Mouse (Mus musculus) kidney, adult 9 months (tissue): ENCODE data around the gene 2010111I01Rik.
"Not testable (repeated sequence)": the region's sequence is repeated elsewhere in the genome, so short reads cannot be mapped to it uniquely, and the experiment has no call there.

Source experiments
- DNase-seq: peaks from one replicate; pipeline ENCODE4 v3.0.0; 2022

Gene 2010111I01Rik

DNA sequence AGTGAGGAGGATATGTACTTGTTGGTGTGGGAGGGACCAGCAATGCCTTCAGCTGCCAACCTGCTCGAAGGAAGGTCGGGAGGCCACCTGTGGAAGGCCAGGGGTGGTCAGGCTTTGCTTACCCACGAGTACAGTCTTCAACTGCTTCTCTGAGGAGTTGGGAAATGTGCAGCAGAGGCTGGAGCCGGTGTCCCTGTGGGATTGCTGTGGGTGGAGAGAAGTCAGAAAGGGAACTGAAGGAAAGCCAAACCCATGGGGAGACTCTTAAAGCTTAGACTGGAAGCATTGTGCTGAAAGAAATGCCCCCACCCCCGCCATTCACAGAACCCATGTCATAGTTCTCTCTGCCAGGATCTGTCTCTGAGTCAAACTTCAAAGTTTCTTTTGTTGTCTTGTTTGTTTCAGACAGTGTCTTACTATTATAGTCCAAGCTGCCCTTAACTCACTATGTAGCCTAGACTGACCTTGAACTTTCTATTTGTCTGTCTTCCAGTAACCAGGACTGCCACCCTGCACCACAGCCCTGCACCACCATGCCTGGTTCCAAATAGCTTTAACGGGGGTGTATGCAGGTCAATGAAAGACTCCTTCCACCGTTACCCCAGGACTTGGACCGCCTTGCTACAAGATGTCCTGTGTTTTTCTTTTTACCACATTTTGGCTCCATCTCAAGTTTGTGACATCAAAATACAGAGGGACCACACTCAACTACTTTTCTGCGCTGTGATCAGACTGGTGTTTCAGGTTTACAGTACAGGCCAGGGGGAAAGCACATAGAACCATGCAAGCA, 358.8 kb downstream of the 2010111I01Rik start:
- no peak for DNase-seq

DNA sequence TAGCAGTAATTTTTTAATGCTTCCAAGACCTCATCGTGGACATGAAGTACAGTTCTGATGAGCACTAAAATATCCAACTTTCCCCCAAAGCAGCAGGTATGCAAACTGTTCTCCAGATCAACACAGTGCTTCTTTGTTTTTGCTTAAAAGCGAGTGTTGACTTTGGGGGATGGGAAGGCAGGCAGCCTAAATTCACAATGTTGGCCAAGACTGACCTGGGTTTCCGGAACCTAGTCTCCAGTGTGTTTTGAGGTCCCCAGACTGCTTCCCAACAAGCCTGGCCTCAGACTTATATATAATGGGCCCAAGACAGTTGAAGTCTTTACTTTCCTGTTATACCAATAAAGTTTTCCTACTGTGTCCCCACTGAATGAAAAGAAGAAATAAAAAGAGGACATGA, 359.6 kb downstream of the 2010111I01Rik start:
- DNase-seq = no peak

- DNase-seq = no peak
Measured at GRCm38 (mm10) chr13:63324978-63325848, 360.5 kb downstream of the 2010111I01Rik start.

DNA sequence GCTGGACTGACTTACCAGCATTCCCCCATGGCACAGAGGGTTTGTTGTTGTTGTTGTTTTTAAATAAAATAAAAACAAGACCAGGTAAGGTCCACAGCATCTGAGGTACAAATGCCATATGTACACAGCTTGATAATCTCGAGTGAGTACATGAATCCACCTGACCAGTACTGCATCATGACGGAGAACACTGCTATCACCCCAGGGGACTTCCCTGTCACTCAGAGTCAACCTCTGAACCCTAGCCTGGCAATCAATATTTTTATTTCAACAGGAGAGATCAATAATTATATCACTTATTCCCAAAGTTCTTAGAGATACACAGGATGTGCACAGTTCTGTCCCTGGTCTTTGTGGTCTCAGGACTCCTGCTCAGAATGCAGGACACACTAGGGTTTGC, 361.3 kb downstream of the 2010111I01Rik start:
- DNase-seq = no peak

DNA sequence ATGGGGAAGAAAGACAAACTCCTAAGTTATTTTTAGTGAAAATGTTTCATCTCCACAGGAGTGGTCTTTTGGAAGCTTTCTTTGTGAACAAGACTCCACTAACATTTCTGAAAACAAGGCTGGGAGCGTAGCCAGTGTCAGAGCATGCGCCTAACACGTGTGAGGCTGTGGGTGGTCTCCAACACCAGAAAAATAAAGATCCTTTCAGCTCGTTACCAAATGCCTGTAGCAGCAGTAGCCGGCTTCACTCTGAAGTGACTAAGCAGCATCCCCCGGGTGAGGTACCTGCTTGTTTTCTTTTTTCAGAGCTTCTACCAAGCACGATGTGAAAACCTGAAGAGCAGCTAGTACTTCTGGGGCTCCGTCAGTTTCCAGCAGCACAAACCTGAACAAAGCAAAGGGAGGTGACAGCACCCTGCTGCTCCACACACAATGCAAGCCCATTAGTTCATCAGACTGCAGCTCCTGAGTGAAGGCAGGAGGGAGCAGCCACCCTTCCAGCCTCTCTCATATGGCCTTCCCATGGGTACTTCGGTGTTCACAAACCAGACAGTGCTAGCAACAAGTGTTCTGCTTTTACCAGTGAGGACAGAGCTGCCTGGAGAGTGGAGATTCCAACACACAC, 365.7 kb downstream of the 2010111I01Rik start:
- DNase-seq = no peak

- peak; percentile 81 for DNase-seq
Measured at GRCm38 (mm10) chr13:63331379-63331778, 366.7 kb downstream of the 2010111I01Rik start.

DNA sequence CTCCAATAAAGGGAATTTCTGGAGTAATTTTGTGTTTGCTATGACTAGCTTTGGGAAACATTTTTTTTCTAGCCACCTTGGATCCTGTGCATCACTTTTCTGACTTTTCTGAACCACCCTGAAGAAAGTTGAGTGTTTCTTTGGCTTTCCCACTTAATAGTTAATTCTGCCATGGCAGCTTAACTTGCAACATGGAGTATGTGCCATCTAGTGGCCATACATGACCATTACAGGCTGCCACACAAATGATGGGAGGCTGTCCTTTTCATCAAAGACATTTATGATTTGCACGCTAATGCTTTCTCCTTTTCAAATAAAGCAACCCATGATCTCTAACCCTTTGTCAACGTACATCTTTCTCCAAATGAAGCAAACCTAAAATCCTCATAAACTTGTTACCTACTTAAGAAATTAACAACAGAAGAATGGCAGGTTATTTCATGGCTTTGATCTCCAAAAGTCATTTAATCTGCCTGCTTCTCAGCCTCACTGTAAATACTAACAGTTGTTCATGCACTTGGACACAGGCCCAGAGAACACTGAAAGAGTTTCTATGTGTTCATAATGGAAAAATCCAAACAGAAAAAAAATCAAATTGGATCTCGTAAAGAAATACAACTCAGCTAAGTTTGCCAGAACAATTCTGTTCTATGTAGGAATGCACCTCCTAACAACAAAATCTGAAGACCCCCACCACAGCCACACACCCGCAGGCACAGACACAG, 368.0 kb downstream of the 2010111I01Rik start:
- DNase-seq = peak; percentile 71

DNA sequence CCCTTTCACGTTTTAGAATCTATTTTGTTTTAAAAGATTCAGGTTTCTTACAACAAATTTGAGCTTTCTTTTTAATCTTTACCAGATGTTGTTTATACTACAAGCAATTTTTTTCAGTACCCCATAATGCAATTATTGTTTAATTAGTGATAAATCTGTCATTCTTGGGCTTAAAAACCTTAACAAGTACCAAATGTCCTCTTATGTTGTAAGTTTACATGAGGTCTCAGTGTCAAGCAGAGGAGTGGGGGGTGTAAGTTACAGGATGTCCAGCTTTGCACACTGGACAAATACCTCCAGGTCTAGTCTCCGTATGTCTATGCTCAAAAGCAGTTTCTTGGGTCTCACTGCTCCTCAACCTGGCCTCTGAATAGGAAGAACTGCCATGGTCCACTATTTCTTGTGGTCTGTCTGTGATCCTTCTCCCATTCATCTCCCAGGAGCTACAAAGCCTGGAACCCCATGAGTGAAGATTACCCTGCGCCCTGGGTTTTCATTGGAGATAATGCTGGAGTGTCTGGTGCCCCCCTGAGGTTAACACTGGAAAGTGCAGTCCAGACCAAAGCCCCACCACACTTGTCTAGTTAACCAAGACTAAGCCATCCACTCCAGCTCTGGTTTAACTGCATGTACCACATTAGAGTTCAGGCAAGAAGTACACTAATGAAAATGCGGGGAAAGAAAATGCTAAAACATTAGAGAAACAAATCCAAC, 370.9 kb downstream of the 2010111I01Rik start:
- DNase-seq = no peak

- DNase-seq = no peak
Measured at GRCm38 (mm10) chr13:63336335-63336734, 371.6 kb downstream of the 2010111I01Rik start.

GRCm38 (mm10) chr13:63337239-63337960, 372.7 kb downstream of the 2010111I01Rik start:
- DNase-seq = no peak

GRCm38 (mm10) chr13:63339946-63340345, 375.3 kb downstream of the 2010111I01Rik start:
- DNase-seq = no peak

- DNase-seq = no peak
Measured at GRCm38 (mm10) chr13:63342781-63343180, 378.1 kb downstream of the 2010111I01Rik start.

- DNase-seq = no peak
Measured at GRCm38 (mm10) chr13:63344481-63344880, 379.8 kb downstream of the 2010111I01Rik start.

GRCm38 (mm10) chr13:63345476-63346225, 381.0 kb downstream of the 2010111I01Rik start:
- DNase-seq = peak; percentile 87

DNA sequence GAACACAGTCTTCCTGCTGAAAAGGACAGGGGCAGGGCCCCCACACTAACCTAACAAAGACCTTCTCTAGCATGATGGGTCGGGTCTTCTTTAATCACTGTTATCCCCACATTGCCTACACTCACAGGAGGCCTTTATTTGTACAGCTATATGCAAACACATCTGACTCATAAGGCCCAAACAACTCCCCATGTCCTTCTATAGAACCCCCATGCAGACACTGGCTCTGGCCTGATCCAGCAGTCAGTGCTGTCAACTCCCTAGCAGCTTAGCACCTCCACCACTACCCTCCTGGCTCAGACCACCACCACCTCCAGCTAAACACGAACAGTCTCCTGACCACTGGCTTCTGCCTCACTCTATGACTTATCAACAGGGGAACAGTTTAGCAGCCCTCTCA, 382.9 kb downstream of the 2010111I01Rik start:
- no peak for DNase-seq

GRCm38 (mm10) chr13:63350076-63350475, 385.4 kb downstream of the 2010111I01Rik start:
- no peak for DNase-seq

GRCm38 (mm10) chr13:63353312-63353711, 388.6 kb downstream of the 2010111I01Rik start:
- DNase-seq = not testable (repeated sequence)

DNA sequence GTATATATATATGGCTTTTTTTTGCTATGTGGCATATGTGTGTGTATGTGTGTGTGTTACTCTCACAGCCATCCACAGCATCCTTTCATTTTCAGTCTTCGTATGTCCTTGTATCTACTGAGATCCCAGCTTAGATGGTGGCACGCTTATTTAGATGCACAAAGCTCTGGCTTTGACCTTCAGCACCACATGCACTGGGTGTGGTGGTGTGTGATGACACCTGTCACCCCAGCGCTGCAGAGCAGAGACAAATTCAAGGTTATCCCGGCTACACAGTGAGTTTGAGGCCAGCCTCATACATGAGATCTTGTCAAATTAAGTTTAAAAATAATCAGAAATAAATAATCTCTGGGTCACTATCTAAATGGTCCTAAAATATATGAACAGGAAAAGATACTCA, 391.4 kb downstream of the 2010111I01Rik start:
- DNase-seq = no peak

DNA sequence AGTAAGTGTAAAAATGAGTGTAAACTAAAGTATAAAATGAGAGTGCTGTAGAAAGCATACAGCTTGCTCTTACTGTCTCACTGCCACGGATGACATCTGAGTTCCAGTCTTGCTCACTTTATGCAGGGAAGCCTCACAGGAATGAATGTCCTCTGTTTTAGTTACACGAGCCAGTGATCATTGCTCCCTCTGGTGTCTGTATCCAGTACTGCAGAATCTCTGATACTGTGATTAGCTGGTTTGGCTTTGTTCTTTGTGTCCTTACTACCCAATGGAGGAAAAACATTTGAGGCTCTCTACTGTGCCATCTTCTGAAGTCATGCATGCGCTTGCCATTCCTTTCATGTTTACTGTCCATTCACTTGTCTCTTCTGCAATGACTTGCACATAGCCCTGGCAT, 391.9 kb downstream of the 2010111I01Rik start:
- DNase-seq = peak; percentile 84

GRCm38 (mm10) chr13:63359393-63359792, 394.7 kb downstream of the 2010111I01Rik start:
- DNase-seq = no peak
